Mouse (Mus musculus) testis, adult 2 months (tissue): Measurements from ENCODE around the gene Hsf4.

Experiments
- CTCF ChIP-seq: fragments of 200-500 bp; IDR thresholded peaks from 2 replicates; pipeline ENCODE4 v1.5.1; 2012; ENCODE audit warnings: low read depth, mild to moderate bottlenecking, inconsistent platforms, low read length, moderate library complexity; ENCODE audit not compliant: control insufficient read depth, insufficient read depth, insufficient replicate concordance
- POLR2A ChIP-seq: fragments of 200-500 bp; IDR thresholded peaks from 2 replicates; pipeline ENCODE4 v1.6.1; 2012; ENCODE audit warnings: low read depth, mild to moderate bottlenecking, inconsistent platforms, low read length, moderate library complexity; ENCODE audit not compliant: control insufficient read depth

DNA sequence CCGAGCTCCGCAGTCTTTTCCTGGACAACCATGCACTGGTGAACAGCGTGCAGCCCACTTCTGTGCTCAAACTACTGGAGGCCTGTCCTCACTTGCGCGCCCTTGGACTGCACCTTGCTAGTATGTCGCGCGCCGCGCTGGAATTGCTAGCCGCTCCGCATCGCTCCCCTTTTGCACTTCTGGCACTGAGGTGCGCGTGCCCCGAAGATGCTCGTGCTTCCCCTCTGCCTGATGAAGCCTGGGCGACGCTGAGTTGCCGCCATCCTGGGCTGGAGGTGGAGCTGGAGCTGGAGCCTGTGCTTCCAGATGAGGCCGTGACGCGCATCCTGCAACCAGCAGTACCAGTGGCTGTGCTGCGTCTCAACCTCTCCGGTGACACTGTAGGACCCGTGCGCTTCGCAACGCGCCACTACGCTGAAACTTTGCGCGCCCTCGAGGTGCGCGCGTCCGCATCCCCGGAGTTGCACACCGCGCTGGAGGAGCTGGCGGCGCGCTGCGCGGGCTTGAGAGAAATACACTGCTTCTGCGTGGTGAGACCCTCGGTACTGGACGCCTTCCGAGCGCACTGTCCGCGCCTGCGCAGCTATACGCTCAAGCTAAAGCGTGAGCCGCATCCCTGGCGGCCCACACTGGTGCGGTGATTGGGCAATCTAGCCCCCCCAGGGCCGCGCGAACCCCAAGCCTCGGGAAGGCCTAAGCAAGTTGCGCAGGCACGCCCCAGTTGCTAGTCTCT is 1.1 kb upstream of the Hsf4 start:
- no peak for TF ChIP-seq POLR2A
- TF ChIP-seq CTCF, result no peak
